ENCODE assay signal across 11 mouse cellular contexts in the genomic region with DNA sequence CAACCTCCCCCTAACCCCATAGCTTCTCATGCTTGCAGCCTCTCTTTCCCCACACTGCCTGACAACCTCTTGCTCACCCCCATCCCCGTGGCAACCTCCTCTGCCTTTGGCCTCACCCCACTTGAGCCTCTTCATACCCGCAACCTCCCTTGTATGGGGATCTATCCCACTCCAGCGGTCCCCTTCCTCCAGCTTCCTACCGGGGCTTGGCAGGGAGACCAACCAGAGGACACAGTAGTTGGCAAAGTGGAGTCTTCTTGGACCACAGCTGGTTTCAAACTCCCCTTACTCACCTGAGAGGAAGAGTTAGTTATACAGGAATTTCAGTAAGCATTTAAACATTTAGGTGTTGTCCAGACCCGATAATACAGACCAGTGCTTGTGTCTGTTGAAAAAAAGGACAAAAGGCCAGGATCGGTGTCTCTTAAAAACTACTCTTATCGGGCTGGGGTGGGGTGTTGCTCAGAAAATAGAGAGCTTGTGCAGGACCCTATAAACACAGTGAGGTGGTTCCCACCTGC. TPM values are rescaled to one million over a fixed set of nuclear protein-coding genes. Genes with fewer than 3 reads are reported as not detected.
DNase-seq lines count a peak whose midpoint lies in the region; ATAC-seq and TF ChIP-seq lines count a peak whose summit lies in the region.
"Had no signal": no experiment of that assay in that cellular context is flagged by ENCODE, and none has a peak within 500 bp of the region (broad histone marks: within the 10 kb centered on the region; RNA-seq: fewer than 3 reads in every experiment).

No protein-coding gene starts in this region.

- H3K4me2 ChIP-seq in heart, embryonic 12.5 days: peak overlapping the region; percentile 86; the same call in 1 of the 2 replicates
- H3K4me2 ChIP-seq in hindbrain, embryonic 12.5 days (replicated peaks): peak overlapping the region; percentile 89
- H3K4me2 ChIP-seq in midbrain, embryonic 16.5 days (ENCODE audit: low read length): peak overlapping the region; percentile 72

- no peak for DNase-seq in heart, postnatal 4 days
- DNase-seq in brain, embryonic 14.5 days (ENCODE audit: low read depth): peak; percentile 13
- DNase-seq in MN1 (ENCODE audit: low spot score): no peak
- DNase-seq in heart, adult 11 months: no peak

- H3K4me3 ChIP-seq in heart, embryonic 12.5 days: peak overlapping the region; percentile 54; the same call in 1 of the 2 replicates
- H3K4me3 ChIP-seq in hindbrain, embryonic 12.5 days: peak overlapping the region; percentile 52; the same call in 1 of the 2 replicates
- H3K4me3 ChIP-seq in midbrain, embryonic 16.5 days (ENCODE audit: low read depth, low read length): peak overlapping the region; percentile 51

- no peak overlapping the region; the same call in 1 of the 2 replicates for H3K9ac ChIP-seq in heart, embryonic 12.5 days
- H3K9ac ChIP-seq in hindbrain, embryonic 12.5 days: no peak overlapping the region
- 0 out of 2 replicates have a peak overlapping the region, but pooled peaks have one; percentile 55 for H3K9ac ChIP-seq in midbrain, embryonic 16.5 days (ENCODE audit: low read depth, low read length)

- H3K27me3 ChIP-seq in heart, embryonic 12.5 days (replicated peaks): peaks cover 52% of the 10 kb centered on the region
- H3K27me3 ChIP-seq in hindbrain, embryonic 12.5 days: peaks cover 36% of the 10 kb centered on the region
- H3K27me3 ChIP-seq in midbrain, embryonic 16.5 days (ENCODE audit: control insufficient read depth, insufficient read depth, low read depth, low read length): no peaks in the 10 kb centered on the region

- H3K4me1 ChIP-seq in heart, embryonic 12.5 days (replicated peaks): peaks cover 20% of the 10 kb centered on the region
- peaks cover 22% of the 10 kb centered on the region for H3K4me1 ChIP-seq in hindbrain, embryonic 12.5 days
- H3K4me1 ChIP-seq in midbrain, embryonic 16.5 days (ENCODE audit: control insufficient read depth, insufficient read depth, low read length): peaks cover 15% of the 10 kb centered on the region

- H3K36me3 ChIP-seq in heart, embryonic 12.5 days: no peaks in the 10 kb centered on the region
- no peaks in the 10 kb centered on the region for H3K36me3 ChIP-seq in hindbrain, embryonic 12.5 days
- H3K36me3 ChIP-seq in midbrain, embryonic 16.5 days (ENCODE audit: control insufficient read depth, insufficient read depth, low read length): no peaks in the 10 kb centered on the region

- H3K27ac ChIP-seq in heart, embryonic 12.5 days (ENCODE audit: poor library complexity, severe bottlenecking): no peak overlapping the region
- no peak overlapping the region for H3K27ac ChIP-seq in hindbrain, embryonic 12.5 days
- H3K27ac ChIP-seq in midbrain, embryonic 16.5 days (ENCODE audit: low read length): peak overlapping the region; percentile 82

- no peaks in the 10 kb centered on the region for H3K9me3 ChIP-seq in heart, embryonic 12.5 days (replicated peaks)
- H3K9me3 ChIP-seq in hindbrain, embryonic 12.5 days (replicated peaks): no peaks in the 10 kb centered on the region
- H3K9me3 ChIP-seq in midbrain, embryonic 16.5 days (replicated peaks; ENCODE audit: control insufficient read depth, low read length, poor library complexity, severe bottlenecking): no peaks in the 10 kb centered on the region

- WGBS in heart, embryonic 12.5 days: 28% methylated on average over 7 of the region's 7 CpGs
- WGBS in hindbrain, embryonic 12.5 days: 34% methylated on average over 7 of the region's 7 CpGs
- WGBS in midbrain, embryonic 16.5 days: 13% methylated on average over 7 of the region's 7 CpGs

- no peak for TF ChIP-seq POLR2A in brain, embryonic 14.5 days (IDR thresholded peaks at IDR 0.05; ENCODE audit: borderline replicate concordance, extremely low read depth, insufficient read depth, insufficient read length, poor library complexity, severe bottlenecking)

- no peak for TF ChIP-seq CTCF in brain, embryonic 14.5 days (IDR thresholded peaks at IDR 0.05; ENCODE audit: borderline replicate concordance, extremely low read depth, insufficient read depth, insufficient read length)

- ATAC-seq in heart, embryonic 12.5 days (ENCODE audit: insufficient number of reproducible peaks, low FRiP score): no peak; the same call in 1 of the 2 replicates
- ATAC-seq in hindbrain, embryonic 12.5 days (ENCODE audit: low FRiP score): peak; percentile 17; the same call in 1 of the 2 replicates
- no peak; the same call in 1 of the 2 replicates for ATAC-seq in midbrain, embryonic 16.5 days
- ATAC-seq in cerebellum, adult (ENCODE audit: insufficient number of reproducible peaks, low FRiP score, low TSS enrichment): no peak

RNA-seq across cellular contexts. Expression of a gene that starts 15.9 kb away (rescaled TPM):
- not detected in 2 replicates for polyA plus RNA-seq in heart, embryonic 12.5 days (2016; fragmentation: Nextera tagmentation; extraction: Ambion mirVana)
- not detected for total RNA-seq in heart, postnatal 4 days (2021)
- polyA plus RNA-seq in brain, embryonic 14.5 days (2012; rRNA removed): 0.06 and 0.08 TPM in 2 replicates
- 0.06 TPM in 1 of 2 replicates, not detected in the other for polyA plus RNA-seq in hindbrain, embryonic 12.5 days (2016; fragmentation: Nextera tagmentation; extraction: Ambion mirVana)
- 0.06 and 0.08 TPM in 2 replicates for polyA plus RNA-seq in midbrain, embryonic 16.5 days (2015; fragmentation: Nextera tagmentation; extraction: Ambion mirVana)
- total RNA-seq: megakaryocyte, adult 5-6 weeks had no signal
- polyA plus RNA-seq: heart, postnatal 0 days had no signal

RNA-seq across cellular contexts. Expression of a gene that starts 28.1 kb away (rescaled TPM):
- not detected in 2 replicates for polyA plus RNA-seq in heart, embryonic 12.5 days (2016; fragmentation: Nextera tagmentation; extraction: Ambion mirVana)
- not detected for total RNA-seq in heart, postnatal 4 days (2021)
- not detected in 2 replicates for polyA plus RNA-seq in brain, embryonic 14.5 days (2012; rRNA removed)
- polyA plus RNA-seq in hindbrain, embryonic 12.5 days (2016; fragmentation: Nextera tagmentation; extraction: Ambion mirVana): not detected in 2 replicates
- polyA plus RNA-seq in midbrain, embryonic 16.5 days (2015; fragmentation: Nextera tagmentation; extraction: Ambion mirVana): not detected in 2 replicates
- total RNA-seq: left cerebral cortex, postnatal 10 days; megakaryocyte, adult 5-6 weeks had no signal
- polyA plus RNA-seq: heart, postnatal 0 days had no signal

RNA-seq across cellular contexts. Expression of a gene that starts 35.8 kb away (rescaled TPM):
- 46.4 and 48.3 TPM in 2 replicates for polyA plus RNA-seq in heart, embryonic 12.5 days (2016; fragmentation: Nextera tagmentation; extraction: Ambion mirVana)
- total RNA-seq in heart, postnatal 4 days (2021): 10 to 100 TPM; 59.1 to 60.3 TPM
- 203 TPM in 2 replicates for polyA plus RNA-seq in brain, embryonic 14.5 days (2012; rRNA removed)
- polyA plus RNA-seq in hindbrain, embryonic 12.5 days (2016; fragmentation: Nextera tagmentation; extraction: Ambion mirVana): 118 and 122 TPM in 2 replicates
- 59.4 and 61.4 TPM in 2 replicates for polyA plus RNA-seq in midbrain, embryonic 16.5 days (2015; fragmentation: Nextera tagmentation; extraction: Ambion mirVana)
